Mouse (Mus musculus) megakaryocyte-erythroid progenitor cell, adult 5-6 weeks (primary cell): ENCODE measurements around the gene Prss54. TPM values are rescaled to one million over a fixed set of nuclear protein-coding genes. Genes with fewer than 3 reads are reported as not detected.

Experiments used
- ATAC-seq: replicated peaks from 2 replicates; pipeline ENCODE4 v1.8.0; 2016; ENCODE audit warnings: mild to moderate bottlenecking, inconsistent platforms; ENCODE audit not compliant: severe bottlenecking, poor library complexity, low FRiP score, low TSS enrichment
- total RNA-seq, 2 experiments: library from RNA; stranded (forward) in 1 of 2; stranded (reverse) in 1 of 2; fragments of 200-1000, 215-1000 nt in 1 of 2; fragments of >200 nt in 1 of 2; fragmentation: Nextera tagmentation in 1 of 2; gene quantifications; 2 replicates each; pipeline ENCODE4 v1.2.3; 2014 to 2017

Gene Prss54
- total RNA-seq, 2 experiments from 2014 or later = not detected

GRCm38 (mm10) chr8:95566217-95566616 is 9.9 kb downstream of the Prss54 start:
- ATAC-seq = peak; percentile 61; the same call in 1 of the 2 replicates

DNA sequence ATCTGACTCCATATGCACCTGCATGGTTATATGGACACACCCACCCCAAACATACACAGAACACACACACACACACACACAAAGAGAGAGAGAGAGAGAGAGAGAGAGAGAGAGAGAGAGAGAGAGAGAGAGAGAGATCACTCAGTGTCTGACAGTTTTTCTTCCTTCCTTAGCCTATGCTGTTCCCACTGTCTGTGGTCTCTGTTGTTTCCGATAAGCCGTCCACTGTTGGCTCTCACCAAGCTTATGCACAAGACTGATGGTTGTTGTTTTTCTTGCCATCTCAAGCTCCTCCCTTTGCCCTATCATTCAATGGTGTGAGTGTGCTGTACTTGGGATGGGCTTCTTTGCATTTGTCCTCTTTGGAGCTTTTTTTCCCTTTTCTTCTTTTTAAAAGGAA is 20.2 kb downstream of the Prss54 start:
- ATAC-seq = peak; percentile 83

DNA sequence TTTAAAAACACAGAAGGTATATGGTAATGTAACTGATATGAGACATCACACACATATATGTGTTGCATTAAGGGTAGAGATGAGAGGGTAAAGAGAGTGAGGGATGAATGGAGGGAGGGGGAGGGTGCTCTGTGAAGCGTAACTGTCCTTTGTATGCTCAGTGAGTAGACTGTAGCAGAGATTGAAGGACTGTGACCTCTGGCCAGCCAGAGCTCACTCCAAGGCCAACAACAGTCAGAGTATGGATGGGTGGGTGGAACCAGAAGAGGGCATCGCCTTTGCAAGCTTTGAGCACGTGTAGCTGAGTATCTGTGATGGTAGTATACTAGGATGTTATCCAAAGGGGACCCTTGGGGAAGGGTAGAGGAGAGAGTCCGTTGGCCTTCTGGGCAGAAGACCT is 24.6 kb downstream of the Prss54 start:
- no peak for ATAC-seq

DNA sequence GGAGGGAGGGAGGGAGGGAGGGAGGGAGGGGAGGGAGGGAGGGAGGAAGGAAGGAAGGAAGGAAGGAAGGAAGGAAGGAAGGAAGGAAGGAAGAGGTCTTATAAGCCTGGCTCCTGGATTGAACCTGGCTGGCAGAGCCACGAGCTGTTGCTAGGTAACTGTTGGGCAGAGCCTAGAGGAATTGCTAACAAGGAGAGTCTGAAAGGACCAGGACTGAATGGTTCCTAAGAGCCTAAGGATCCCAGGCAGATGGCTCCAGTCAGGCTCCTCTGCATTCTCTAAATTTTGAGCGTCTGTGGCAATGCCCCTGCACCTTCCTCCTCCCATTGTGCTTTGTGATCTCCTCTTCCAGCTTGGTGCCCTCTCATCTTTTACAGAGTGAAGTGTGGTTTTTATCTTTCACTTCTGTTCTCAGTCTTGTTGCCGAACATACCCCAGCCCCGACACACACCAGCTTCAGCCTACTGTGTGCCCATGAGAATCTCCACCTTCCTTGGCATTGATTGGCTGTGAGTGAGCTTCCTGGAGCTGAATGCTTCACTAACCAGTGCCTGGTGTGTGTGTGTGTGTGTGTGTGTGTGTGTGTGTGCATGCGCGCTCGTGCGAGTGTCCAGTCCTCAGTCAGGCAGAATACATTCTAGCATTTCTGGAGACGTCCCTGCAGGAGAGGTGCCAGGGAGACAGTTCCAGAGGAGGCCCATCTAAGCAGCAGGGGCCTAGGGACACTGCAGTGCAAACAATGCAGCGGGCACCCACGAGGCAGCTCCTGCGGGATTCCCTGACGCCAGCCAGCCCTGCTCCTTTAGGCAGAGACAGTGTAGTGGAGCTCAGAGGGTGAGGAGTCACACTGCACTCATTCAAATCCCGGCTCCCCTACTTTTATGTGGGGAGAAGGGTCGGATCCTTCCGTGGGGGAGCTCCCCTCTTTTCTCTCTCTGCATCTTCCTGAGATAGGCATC is 26.0 kb downstream of the Prss54 start:
- ATAC-seq = no peak

GRCm38 (mm10) chr8:95547931-95548330 is 28.2 kb downstream of the Prss54 start:
- ATAC-seq = no peak

DNA sequence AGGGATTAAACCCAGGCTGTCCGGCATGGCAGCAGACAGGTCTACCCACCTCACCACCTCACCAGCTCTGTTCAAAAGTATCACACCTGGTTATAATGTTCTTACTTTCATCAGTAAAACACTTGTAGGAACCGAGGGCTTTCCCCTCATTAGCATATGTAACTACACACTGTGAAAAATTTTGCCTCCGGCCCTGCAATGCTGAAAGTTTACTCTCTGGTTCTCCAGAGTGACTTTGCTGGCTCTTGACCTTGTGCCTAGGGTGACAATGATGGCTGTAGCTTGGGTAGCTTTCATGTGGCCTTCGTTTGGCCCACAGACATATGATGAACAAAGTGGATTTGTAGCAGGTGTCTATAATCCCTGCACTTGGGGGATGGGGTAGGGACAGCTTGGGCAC is 29.2 kb downstream of the Prss54 start:
- no peak for ATAC-seq

DNA sequence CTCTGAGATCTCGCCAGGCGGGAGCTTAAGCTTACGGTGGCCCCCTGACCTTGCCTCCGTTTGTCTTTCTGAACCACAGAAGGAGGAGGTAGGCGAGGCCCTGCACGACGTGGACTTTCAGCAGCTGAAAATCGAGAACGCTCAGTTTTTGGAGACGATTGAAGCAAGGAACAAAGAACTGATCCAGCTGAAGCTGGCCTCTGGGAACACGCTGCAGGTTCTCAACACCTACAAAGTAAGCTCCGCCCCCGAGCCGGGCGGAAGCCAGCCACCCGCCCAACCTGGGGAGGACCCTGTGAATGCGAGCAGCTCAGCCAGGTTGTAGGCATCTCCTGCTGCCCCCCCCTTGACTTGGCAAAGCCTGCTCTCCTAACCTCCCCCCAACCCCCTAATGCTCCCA is 30.3 kb downstream of the Prss54 start:
- no peak for ATAC-seq

GRCm38 (mm10) chr8:95543065-95543464 is 33.1 kb downstream of the Prss54 start:
- ATAC-seq = no peak

DNA sequence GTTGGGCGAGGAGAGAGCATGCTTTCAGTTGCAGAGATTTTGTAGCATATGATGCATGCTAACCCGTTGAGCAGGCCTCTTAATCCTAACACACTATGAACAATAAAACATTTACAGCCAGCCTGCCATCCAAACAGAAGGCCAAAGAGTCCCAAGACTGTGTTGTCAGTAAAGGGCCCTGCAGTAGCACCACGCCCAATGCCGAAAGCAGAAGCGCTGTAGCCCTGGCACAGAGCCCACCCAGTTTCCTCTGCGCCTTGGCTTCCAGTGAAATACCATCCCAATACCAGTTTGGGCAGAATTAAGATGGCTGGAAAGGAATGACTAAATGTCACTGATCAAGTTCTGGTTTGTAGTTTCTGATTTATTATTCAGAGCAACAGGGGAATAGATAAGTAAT is 33.9 kb downstream of the Prss54 start:
- no peak for ATAC-seq

DNA sequence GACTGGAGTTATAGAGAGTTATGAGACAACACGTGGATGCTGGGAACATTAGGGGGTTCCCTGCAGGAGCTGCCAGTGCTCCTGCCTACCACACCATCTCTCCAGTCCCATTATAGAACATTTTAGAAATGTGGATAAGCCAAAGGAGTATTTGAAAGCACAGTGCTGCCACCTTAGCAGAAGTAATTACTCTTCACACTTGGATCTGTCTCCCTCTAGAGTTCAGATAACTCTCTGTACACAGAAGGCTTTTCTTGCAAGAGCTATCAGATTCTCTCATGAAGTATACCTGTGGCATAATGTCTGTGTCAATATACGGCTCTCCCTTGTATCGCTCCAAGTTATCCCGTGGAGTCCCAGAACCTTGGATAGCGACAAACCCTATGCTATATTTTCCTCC is 36.7 kb downstream of the Prss54 start:
- ATAC-seq = no peak

- ATAC-seq = peak; percentile 89
These were observed 42.4 kb downstream of the Prss54 start, which contains the start of gene Ccdc113 for GRCm38 (mm10) chr8:95533584-95534387. Gene Ccdc113, plus strand, starts transcription at chr8:95534085.

GRCm38 (mm10) chr8:95532206-95532605 is 43.9 kb downstream of the Prss54 start:
- ATAC-seq = no peak

DNA sequence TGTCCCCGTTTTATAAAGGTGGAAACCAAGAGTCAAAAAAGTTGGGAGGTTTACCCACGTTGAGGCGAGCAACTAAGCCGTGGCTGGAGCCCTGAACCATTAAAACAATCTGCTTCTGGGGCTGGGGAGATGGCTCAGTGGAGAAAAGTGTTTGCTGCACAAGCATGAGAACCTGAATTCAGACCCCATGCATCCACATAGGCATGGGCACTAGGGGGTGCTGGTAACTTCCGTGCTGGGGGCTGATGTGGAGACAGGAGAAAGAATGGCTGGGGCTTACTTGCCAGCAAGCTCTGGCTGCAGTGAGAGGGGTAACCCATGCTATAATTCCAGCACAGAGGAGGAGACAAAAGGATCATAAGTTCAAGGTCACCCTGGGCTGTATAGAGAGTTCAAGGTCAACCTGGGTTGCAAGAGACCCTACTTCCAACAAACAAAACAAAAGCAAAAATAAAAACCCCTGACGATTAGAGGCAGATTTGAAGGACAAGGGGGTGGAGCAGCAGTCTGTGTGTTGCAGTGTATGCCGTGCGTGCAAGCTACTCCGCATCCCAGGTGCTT is 47.3 kb downstream of the Prss54 start:
- no peak for ATAC-seq

DNA sequence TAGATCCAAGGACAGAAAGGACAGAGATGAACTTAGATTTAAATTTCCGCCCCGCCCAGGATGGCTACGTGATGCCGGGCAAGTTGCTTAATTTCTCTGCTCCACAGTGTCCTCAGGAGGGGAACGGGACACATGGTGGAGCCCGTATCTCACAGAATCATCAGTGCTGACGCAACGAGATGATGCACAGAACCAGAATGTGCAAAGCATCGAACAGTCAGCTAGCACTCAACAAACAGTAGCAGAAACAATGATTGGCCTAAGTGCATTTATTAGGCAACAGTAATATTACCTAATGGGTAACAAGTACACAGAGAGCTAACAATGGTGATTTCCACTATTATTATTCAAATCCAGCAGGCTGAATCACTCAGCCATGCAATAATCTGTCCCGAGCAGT is 47.9 kb downstream of the Prss54 start:
- ATAC-seq = no peak

- no peak for ATAC-seq
These were observed 52.1 kb downstream of the Prss54 start for GRCm38 (mm10) chr8:95523991-95524390.

DNA sequence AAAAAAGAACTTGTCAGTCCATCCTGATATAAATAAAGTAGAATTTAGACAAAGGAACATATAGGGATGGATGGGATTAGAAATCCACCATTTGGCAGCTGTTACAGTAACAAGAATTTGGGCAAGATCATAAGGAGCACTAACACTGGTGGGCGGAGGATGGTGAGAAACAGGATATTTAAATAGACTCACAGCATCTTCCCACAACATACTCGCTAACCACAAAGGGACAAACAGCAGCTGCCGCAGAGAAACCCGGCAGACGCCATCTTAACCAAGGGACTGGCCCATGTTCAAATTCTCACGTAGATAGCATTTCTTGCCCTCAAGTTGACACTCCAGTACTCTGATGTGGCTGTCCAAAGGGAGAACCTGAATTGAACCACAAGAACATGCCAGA is 59.2 kb downstream of the Prss54 start:
- no peak for ATAC-seq

- ATAC-seq = no peak
These were observed 62.9 kb downstream of the Prss54 start for GRCm38 (mm10) chr8:95513219-95513618.

DNA sequence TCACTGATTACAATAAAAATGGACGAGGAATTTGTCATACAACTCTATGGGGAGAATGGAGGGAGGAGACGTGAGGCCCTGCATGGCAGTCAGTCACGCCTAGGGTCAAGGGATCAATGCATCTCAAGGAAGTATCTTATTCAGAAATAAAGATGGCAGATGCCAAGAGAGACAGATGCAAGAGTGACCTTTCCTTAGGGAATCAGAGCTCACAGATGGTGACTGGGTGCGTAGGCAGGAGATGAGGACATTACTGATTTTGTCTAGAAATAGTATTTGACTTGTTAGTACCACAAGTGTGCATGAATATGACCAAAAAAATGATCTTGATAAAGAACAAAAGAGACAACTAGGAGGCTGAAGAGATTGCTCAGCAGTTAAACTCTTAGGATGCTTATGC is 63.9 kb downstream of the Prss54 start:
- no peak for ATAC-seq
